Mouse (Mus musculus) frontal cortex, postnatal 36 days (tissue): ENCODE results near the gene Slc4a3.

Source experiments
- DNase-seq, 2 experiments: peaks; one replicate each; pipeline ENCODE4 v3.0.0; 2022; ENCODE audit warnings: low spot score in 2 of 2

Slc4a3 gene

DNA sequence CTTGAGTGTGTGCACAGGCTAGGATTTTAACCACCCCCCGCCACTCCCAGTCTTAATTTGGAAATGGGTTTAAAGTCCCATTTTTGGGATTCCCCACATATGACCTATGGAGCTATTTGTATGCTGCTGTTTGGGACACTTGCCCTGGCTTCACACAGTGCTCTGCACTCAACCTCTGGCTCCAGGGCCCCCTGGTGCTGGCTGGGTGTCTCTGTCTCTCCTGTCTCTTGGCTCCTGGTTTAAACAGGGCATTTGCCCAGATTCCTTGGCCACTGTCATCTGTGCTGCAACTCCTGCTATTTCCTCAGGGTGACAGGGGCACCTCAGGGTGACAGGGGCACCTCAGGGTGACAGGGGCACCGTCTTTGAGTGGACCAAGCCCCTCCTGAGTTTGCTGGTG is 50.8 kb downstream of the Slc4a3 start:
- no peak for DNase-seq

DNA sequence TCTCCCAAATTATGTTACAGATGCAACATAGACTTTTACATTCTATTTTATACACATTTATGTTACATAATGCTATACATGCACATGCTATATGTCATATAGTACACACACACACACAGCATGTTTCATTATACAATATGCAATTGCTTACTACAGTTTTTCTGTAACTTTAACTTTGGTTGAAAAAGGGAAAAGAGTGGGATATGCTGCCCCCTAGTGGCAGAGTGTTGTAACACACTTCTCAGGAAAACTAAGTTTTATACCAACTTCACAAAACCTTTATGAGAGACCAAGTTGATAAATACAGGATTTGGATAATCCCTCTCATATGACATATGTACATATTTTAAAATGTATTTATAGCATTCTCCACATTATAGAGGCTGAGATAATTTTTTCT is 51.6 kb downstream of the Slc4a3 start:
- peak; percentile 57 to 80 for DNase-seq

DNA sequence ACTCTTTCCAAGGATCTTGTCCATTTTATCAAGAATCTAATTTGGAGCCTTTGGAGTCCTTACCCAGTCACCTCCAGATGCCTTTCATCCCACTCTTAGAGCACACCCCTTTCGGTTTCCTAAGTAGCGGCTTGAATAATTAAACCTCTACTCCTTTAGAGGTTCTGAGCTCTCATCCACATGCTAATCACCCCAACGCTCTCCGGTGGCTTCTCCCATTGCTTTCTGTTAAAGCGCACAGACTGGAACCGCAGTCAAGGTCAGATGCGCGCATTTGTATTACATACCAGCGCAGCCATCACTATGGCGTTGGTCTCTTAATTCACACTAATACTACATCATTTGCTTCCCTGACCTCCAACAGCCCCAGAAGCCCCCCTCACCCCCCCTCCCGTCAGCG is 55.7 kb downstream of the Slc4a3 start:
- DNase-seq: no peak

DNA sequence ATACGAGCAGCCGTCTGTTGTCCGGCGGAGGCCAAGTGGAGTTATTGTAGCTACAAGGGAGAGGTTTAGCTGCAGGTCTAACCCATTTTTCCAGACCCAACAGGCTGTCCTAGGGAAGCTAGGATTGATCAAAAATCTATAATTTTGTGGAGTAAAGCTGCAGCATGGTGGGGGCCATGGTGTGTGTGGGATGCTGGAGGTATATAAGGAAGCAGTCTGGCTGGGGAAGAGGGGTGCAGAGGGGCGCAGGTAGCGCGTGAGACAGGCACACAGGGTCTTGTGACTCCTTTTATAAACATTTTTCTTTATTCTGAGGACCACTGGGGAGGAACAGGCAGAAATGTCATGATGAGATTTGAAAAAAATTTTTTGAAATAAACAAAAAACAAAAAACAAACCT is 57.5 kb downstream of the Slc4a3 start:
- no peak for DNase-seq

DNA sequence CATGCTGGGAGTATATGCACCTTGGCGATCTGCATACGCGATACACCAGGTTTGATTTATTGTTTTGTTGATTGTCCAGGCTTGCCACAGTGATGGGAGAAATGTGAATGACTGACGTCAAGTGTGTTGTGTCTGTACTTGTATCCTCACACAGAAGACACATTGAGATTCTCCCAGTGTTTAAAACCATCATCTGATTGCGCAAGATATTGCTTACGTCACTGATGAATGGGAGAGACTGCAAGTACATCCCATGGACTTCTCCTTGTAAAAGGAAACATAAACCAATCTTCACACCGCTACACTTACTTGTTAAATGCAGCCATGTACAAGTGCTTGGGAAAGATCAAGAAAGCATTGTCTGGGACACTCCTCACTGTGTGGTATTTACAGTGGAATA is 62.2 kb downstream of the Slc4a3 start:
- DNase-seq: no peak

DNA sequence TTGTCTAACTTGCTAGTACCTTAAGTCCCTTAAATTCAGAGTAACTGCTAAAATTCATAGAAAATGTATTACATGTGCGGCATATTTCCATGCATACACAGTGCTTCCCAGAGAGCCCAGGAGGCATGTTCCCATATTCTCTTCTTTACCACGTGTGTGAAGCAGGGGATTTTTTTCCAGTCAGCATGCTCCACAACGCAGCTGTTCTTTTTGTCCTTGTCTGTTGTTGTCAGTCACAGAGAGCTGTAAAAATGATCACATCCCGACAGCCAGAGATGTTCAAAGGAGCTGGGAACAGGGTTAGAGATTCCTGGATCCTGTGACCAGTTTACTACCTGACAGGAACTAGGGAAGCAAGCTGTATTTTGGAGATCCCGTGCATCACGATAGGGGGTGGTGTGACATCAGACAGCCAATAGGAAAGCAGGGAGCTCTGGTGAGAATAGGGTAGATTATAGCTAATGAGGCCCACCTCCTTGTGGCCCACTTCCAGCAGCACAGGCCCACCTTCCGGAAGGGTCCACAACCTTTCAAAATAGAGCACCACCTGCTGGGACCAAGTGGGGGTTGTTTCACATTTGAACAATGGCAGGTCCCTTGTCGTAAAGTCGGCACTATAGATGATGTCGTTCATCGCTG is 62.7 kb downstream of the Slc4a3 start:
- no peak for DNase-seq

DNA sequence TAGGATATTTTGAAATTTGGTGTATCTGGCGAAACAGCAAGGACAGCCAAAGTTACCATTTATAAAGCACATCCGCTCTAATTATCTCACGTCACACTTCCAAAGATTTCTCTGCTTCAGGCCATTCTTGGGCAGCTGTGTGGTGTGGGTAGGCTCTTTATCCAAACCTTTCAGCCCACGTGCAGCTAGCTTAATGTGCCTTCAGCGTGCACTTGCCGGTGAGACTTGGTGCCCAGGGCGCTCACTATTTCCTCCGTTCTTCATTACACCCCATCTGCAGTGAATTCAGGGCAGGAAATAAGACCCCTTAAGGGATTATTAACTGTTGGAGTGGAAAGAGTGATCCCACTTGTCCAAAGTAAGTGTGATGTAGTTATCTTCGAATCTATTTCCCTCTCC is 63.2 kb downstream of the Slc4a3 start:
- no peak for DNase-seq

DNA sequence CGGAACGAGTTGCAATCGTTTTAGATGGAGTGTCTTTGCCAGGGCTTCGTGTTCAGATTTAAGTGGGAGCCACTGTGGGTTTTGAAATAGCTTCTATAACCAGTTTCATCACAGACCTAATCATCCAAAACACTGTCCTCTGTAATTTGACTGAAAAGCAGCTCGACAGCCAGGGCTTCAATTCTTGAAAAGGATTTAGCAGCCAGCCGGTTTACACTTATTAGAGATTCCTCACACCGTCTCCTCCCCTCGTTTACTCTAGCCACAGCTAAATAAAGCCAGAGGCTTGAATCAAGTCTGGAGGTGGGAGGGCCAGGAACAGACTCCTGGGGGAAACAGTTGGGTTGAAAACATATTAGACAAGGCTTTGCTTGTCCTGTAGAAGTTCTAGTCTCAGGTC is 64.5 kb downstream of the Slc4a3 start:
- DNase-seq: no peak
